Mouse (Mus musculus): Measurements from ENCODE around the gene Ddah2. TPM values are rescaled to one million over a fixed set of nuclear protein-coding genes. Genes with fewer than 3 reads are reported as not detected.

Gene Ddah2
- polyA plus RNA-seq, 1 experiment from 2014 or later = 492 TPM

GRCm38 (mm10) chr17:35055691-35056495 lies 2.9 kb upstream of the Ddah2 start:
- Histone ChIP-seq H3K27me3 (no peaks in the 10 kb centered on the region), H3K4me1 (replicated peaks) (peaks cover 31% of the 10 kb centered on the region), H3K27ac (no peak overlapping the region), H3K9ac (replicated peaks) (no peak overlapping the region), H3K9me3 (no peaks in the 10 kb centered on the region), H3K4me2 (no peak overlapping the region), H3K36me3 (peaks cover 68% of the 10 kb centered on the region), H3K4me3 (replicated peaks) (no peak overlapping the region)
- WGBS = 93% methylated on average over 7 of the region's 7 CpGs
- no peak for ATAC-seq (ENCODE audit: insufficient number of reproducible peaks, insufficient read depth, low FRiP score, low TSS enrichment, low read depth)

DNA sequence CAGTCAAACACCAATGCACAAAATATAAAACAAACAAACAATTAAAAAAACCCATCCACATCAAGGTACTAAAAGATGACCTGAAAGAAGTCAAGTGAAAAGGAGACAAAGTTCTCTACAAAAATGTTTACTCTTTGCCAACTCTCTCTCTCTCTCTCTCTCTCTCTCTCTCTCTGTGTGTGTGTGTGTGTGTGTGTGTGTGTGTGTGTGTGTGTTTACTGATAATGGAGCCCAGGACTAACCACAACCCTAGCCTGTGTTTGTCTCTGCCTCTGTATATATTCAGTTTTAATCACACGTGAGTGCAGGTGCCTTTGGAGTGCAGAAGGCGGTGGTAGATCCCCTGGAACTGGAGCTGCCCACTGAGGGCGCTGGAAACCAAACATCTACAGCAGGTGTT lies 1.7 kb upstream of the Ddah2 start:
- H3K36me3 ChIP-seq = peaks cover 79% of the 10 kb centered on the region
- no peak overlapping the region for H3K4me3 ChIP-seq (replicated peaks)
- H3K4me2 ChIP-seq = no peak overlapping the region
- H3K27me3 ChIP-seq = no peaks in the 10 kb centered on the region
- ATAC-seq (ENCODE audit: insufficient number of reproducible peaks, insufficient read depth, low FRiP score, low TSS enrichment, low read depth) = no peak
- 80% methylated on average over 3 of the region's 3 CpGs for WGBS
- peaks cover 30% of the 10 kb centered on the region for H3K4me1 ChIP-seq (replicated peaks)
- no peak overlapping the region for H3K9ac ChIP-seq (replicated peaks)
- no peak overlapping the region for H3K27ac ChIP-seq
- H3K9me3 ChIP-seq = no peaks in the 10 kb centered on the region

- peaks cover 79% of the 10 kb centered on the region for H3K36me3 ChIP-seq
- peaks cover 24% of the 10 kb centered on the region for H3K4me1 ChIP-seq (replicated peaks)
- WGBS = 66% methylated on average over 9 of the region's 9 CpGs
- no peak for ATAC-seq (ENCODE audit: insufficient number of reproducible peaks, insufficient read depth, low FRiP score, low TSS enrichment, low read depth)
- H3K9me3 ChIP-seq = no peaks in the 10 kb centered on the region
- H3K4me3 ChIP-seq (replicated peaks) = peak overlapping the region; percentile 83
- peaks cover 4% of the 10 kb centered on the region for H3K27me3 ChIP-seq
- H3K27ac ChIP-seq = peak overlapping the region; percentile 96
- H3K9ac ChIP-seq (replicated peaks) = no peak overlapping the region
- peak overlapping the region; percentile 91 for H3K4me2 ChIP-seq
Measured at GRCm38 (mm10) chr17:35058316-35058715, 519 bp upstream of the Ddah2 start.

- peaks cover 31% of the 10 kb centered on the region for H3K4me1 ChIP-seq (replicated peaks)
- no peak overlapping the region for H3K27ac ChIP-seq
- H3K36me3 ChIP-seq = peaks cover 68% of the 10 kb centered on the region
- H3K27me3 ChIP-seq = peaks cover 21% of the 10 kb centered on the region
- ATAC-seq (ENCODE audit: insufficient number of reproducible peaks, insufficient read depth, low FRiP score, low TSS enrichment, low read depth) = no peak
- H3K4me3 ChIP-seq (replicated peaks) = peak overlapping the region; percentile 83
- no peaks in the 10 kb centered on the region for H3K9me3 ChIP-seq
- H3K9ac ChIP-seq (replicated peaks) = peak overlapping the region; percentile 88
- WGBS = 26% methylated on average over 14 of the region's 14 CpGs
- peak overlapping the region; percentile 91 for H3K4me2 ChIP-seq
Measured at GRCm38 (mm10) chr17:35060071-35060470, 1.2 kb downstream of the Ddah2 start.

DNA sequence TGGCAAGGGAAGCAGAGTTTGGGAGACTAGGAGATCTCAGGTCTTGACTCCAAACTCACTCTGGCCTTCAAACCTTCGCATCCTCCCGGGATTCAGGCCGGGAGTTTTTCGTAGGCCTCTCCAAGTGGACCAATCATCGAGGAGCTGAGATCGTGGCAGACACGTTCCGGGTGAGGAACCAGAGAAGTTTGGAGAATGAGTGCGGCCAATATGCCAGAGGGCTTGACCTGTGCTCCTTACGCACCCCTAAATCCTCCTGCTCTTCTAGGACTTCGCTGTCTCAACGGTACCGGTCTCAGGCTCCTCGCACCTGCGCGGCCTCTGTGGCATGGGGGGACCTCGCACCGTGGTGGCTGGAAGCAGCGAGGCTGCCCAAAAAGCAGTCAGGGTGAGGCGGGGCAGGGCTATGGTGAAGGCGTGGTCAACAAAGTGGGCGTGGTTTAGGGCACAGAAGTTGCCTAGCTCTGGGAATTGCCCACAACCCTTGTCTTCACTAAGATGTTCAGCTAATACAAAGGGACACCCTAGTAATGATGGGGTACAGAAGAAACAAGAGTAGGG lies 2.0 kb downstream of the Ddah2 start:
- Histone ChIP-seq H3K27ac (no peak overlapping the region), H3K4me2 (peak overlapping the region; percentile 91), H3K9ac (replicated peaks) (peak overlapping the region; percentile 88), H3K4me3 (replicated peaks) (peak overlapping the region; percentile 83), H3K9me3 (no peaks in the 10 kb centered on the region), H3K36me3 (peaks cover 61% of the 10 kb centered on the region), H3K27me3 (peaks cover 28% of the 10 kb centered on the region), H3K4me1 (replicated peaks) (peaks cover 39% of the 10 kb centered on the region)
- 59% methylated on average over 22 of the region's 22 CpGs for WGBS
- no peak for ATAC-seq (ENCODE audit: insufficient number of reproducible peaks, insufficient read depth, low FRiP score, low TSS enrichment, low read depth)

GRCm38 (mm10) chr17:35061299-35061698 lies 2.5 kb downstream of the Ddah2 start:
- Histone ChIP-seq H3K4me2 (no peak overlapping the region), H3K9me3 (no peaks in the 10 kb centered on the region), H3K4me3 (replicated peaks) (0 out of 2 replicates have a peak overlapping the region, but pooled peaks have one; percentile 83), H3K4me1 (replicated peaks) (peaks cover 39% of the 10 kb centered on the region), H3K27me3 (peaks cover 33% of the 10 kb centered on the region), H3K36me3 (peaks cover 56% of the 10 kb centered on the region), H3K9ac (replicated peaks) (no peak overlapping the region), H3K27ac (no peak overlapping the region)
- no peak for ATAC-seq (ENCODE audit: insufficient number of reproducible peaks, insufficient read depth, low FRiP score, low TSS enrichment, low read depth)
- 84% methylated on average over 8 of the region's 8 CpGs for WGBS

GRCm38 (mm10) chr17:35063466-35063865 lies 4.6 kb downstream of the Ddah2 start:
- H3K27me3 ChIP-seq = peaks cover 55% of the 10 kb centered on the region
- H3K9me3 ChIP-seq = no peaks in the 10 kb centered on the region
- WGBS = 93% methylated on average over 3 of the region's 3 CpGs
- no peak overlapping the region for H3K4me2 ChIP-seq
- H3K4me1 ChIP-seq (replicated peaks) = peaks cover 35% of the 10 kb centered on the region
- no peak overlapping the region for H3K9ac ChIP-seq (replicated peaks)
- peaks cover 36% of the 10 kb centered on the region for H3K36me3 ChIP-seq
- H3K4me3 ChIP-seq (replicated peaks) = no peak overlapping the region
- ATAC-seq (ENCODE audit: insufficient number of reproducible peaks, insufficient read depth, low FRiP score, low TSS enrichment, low read depth) = no peak
- H3K27ac ChIP-seq = no peak overlapping the region

DNA sequence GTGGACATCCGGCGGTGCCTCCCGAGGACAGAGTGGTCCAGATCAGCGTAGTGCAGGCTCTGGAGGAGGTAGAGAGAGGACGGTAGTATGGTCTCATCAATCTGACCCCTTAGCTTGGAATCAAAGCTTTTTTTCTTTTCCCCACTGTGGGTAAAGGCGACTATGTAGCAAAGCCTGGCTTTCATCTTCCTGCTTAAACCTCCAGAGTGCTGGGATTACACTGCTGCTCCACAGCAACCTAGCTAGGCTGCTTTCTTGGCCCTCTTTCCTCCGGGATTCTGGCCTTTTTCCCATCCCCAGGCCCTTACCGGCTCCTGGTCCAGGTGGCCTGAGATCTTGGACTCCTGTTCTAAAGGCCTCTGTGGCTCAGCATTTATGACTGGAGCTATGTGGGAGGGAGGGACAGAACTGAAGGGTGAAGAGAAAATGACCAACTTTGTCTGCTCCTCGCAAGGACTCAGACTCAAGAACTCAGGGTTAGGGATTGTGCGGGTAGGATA lies 5.6 kb downstream of the Ddah2 start:
- WGBS = 29% methylated on average over 10 of the region's 10 CpGs
- peak overlapping the region; percentile 38 for H3K4me3 ChIP-seq (replicated peaks)
- H3K4me2 ChIP-seq = peak overlapping the region; percentile 66
- ATAC-seq (ENCODE audit: insufficient number of reproducible peaks, insufficient read depth, low FRiP score, low TSS enrichment, low read depth) = no peak
- peaks cover 32% of the 10 kb centered on the region for H3K4me1 ChIP-seq (replicated peaks)
- H3K36me3 ChIP-seq = peaks cover 36% of the 10 kb centered on the region
- H3K27ac ChIP-seq = no peak overlapping the region; the same call in 1 of the 2 replicates
- no peaks in the 10 kb centered on the region for H3K9me3 ChIP-seq
- H3K27me3 ChIP-seq = peaks cover 64% of the 10 kb centered on the region
- no peak overlapping the region for H3K9ac ChIP-seq (replicated peaks)

DNA sequence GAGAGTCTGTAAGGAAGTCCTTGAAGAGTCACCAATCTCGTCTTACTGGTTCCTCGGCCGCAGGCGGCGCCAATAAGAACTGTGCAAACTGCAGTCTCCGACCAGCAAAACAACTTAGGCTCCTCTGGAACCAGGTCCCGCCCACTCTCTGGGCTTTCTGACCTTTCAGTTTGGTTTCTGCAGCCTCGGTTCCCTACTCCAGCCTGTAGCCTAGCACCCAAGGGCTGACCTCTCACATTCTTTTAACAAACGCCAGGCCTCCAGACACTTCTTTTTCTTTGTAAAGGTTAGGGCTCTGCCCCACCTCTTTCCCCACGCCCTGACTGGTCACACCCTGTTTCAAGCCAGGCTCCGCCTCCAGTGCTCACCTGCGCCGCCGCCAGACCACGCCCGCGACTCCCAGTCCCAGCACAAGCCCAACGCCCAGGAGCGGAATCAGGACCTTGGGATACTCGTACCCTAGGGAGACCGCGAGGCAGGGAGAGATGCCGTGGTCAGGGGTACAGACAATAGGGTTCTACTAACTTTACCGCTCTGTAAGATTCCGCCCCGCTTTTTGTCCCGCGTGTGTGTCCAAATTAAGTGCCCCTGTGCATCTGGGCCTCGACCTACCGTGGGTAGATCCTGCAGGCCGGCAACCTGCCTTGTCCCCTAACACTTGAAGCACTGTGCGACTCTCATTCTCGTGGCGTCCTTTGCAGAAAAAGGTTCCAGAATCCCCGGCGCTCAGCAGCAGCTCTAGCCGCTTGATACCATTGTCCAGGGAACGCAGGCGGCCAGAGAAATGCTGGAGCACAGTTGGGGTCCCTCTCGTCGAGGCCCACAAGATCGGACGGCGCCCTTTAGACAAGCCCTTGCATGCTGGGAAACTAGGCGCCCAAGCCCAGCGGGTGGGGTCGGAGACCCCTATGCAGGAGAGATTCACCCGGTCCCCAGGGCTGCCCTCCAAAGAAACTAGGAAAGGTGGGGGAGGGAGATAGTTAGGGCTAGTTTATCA lies 6.4 kb downstream of the Ddah2 start, which contains the start of gene Ly6g6c:
Ly6g6c (plus strand) TSS at position 438 of the 997 bp plus-strand sequence.
- 2% methylated on average over 48 of the region's 48 CpGs for WGBS
- H3K27me3 ChIP-seq = peaks cover 64% of the 10 kb centered on the region

DNA sequence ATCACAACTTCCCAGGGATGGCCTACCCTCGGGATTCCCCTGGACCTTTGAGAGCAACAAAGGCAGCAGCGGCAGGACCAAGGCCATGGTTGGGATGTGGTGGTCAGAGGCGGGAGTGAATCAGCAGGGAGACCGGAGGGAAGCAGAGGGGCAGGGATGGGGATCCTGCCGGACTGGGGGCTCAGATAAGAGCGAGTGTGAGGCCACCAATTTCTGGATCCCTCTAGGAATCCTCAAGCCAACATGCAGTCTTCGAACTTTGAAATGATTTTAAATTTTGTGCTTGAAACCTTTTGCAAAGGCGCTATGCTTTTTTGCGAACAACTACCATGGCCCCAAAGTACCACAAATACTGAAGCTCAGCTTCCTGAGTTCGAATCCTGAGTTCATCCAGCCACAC lies 7.2 kb downstream of the Ddah2 start, which contains the start of gene Mpig6b:
Mpig6b (minus strand) TSS at position 101 of the 400 bp plus-strand sequence.
- Histone ChIP-seq H3K4me1 (replicated peaks) (peaks cover 19% of the 10 kb centered on the region), H3K4me2 (peak within 1 kb of the TSS; percentile 66), H3K27me3 (peaks cover 64% of the 10 kb centered on the region), H3K4me3 (replicated peaks) (peak within 1 kb of the TSS; percentile 38), H3K36me3 (peaks cover 26% of the 10 kb centered on the region), H3K9ac (replicated peaks) (peak within 1 kb of the TSS; percentile 47), H3K9me3 (no peaks in the 10 kb centered on the region), H3K27ac (peak within 1 kb of the TSS; percentile 47; the same call in 1 of the 2 replicates)
- no peak for ATAC-seq (ENCODE audit: insufficient number of reproducible peaks, insufficient read depth, low FRiP score, low TSS enrichment, low read depth)
- WGBS = 44% methylated on average over 10 of the region's 10 CpGs

More for the DNA sequence above, 6.4 kb downstream of the Ddah2 start, which contains the start of gene Ly6g6c:
- H3K36me3 ChIP-seq = peaks cover 34% of the 10 kb centered on the region
- H3K9ac ChIP-seq (replicated peaks) = peak within 1 kb of the TSS; percentile 47
- peak; percentile 21; the same call in 1 of the 2 replicates for ATAC-seq (ENCODE audit: insufficient number of reproducible peaks, insufficient read depth, low FRiP score, low TSS enrichment, low read depth)
- H3K27ac ChIP-seq = peak within 1 kb of the TSS; percentile 47
- H3K4me3 ChIP-seq (replicated peaks) = peak within 1 kb of the TSS; percentile 38
- peak within 1 kb of the TSS; percentile 66 for H3K4me2 ChIP-seq
- H3K4me1 ChIP-seq (replicated peaks) = peaks cover 28% of the 10 kb centered on the region
- H3K9me3 ChIP-seq = no peaks in the 10 kb centered on the region

All from limb, embryonic 12.5 days (tissue).